28 mouse cellular contexts compared by ENCODE assay signal in the genomic region with DNA sequence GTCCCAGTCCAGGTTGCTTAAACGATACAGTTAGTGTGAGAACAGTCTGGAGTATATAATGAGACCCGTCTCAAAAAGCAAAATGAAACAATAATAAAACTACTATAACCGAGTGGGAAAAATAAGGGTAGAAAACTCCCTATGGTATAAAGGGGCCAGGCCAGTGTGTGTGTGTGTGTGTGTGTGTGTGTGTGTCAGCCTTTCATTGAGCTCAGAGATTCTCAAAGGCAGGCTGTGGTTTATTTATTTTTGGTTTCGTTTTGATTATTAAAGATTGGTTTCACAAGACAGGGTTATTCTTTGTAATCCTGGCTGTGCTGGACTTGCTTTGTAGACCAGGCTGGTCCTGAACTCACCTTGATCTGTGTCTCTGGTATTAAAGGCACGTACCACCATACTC. TPM values are rescaled to one million over a fixed set of nuclear protein-coding genes. Genes with fewer than 3 reads are reported as not detected.
DNase-seq lines count a peak whose midpoint lies in the region; ATAC-seq and TF ChIP-seq lines count a peak whose summit lies in the region.
"Had no signal": no experiment of that assay in that cellular context is flagged by ENCODE, and none has a peak within 500 bp of the region (broad histone marks: within the 10 kb centered on the region; RNA-seq: fewer than 3 reads in every experiment).

No protein-coding gene starts in this region.

- peak; percentile 51 for DNase-seq in CD4-positive helper T cell, adult 2 months (ENCODE audit: low read depth, low spot score)
- DNase-seq in CH12.LX (ENCODE audit: extremely low read depth): no peak
- DNase-seq in induced T-regulatory cell, adult 2 months (ENCODE audit: low read depth): peak; percentile 67
- DNase-seq in testis, postnatal 14 days (ENCODE audit: low spot score): no peak
- no peak for DNase-seq in layer of hippocampus, postnatal 25 days (ENCODE audit: extremely low spot score in 1 of 2, low spot score in 1 of 2)
- DNase-seq in right cerebral cortex, postnatal 14 days: no peak
- DNase-seq: adrenal gland, adult 8-10 months; adrenal gland, postnatal 25 days; B cell, adult 2 months; cerebellum, adult 11-12 months; cerebellum, adult 8-10 months; cerebellum, postnatal 10 days; cerebellum, postnatal 36 days; embryo, embryonic 11 days; gastrocnemius, postnatal 14 days; heart, adult 18-20 months; heart, postnatal 10 days; heart, postnatal 36 days had no signal

- TF ChIP-seq CTCF in CH12.LX (conservative IDR thresholded peaks at IDR 0.05 in 1 of 2, IDR thresholded peaks at IDR 0.05 in 1 of 2; ENCODE audit: low read depth in 2 of 2, low read length in 2 of 2): no peak

- TF ChIP-seq POLR2A in CH12.LX (IDR thresholded peaks at IDR 0.05; ENCODE audit: low read depth, low read length): no peak

- no peak overlapping the region for H3K27ac ChIP-seq in CH12.LX (ENCODE audit: insufficient read depth, low read depth)
- no peak overlapping the region for H3K27ac ChIP-seq in kidney, embryonic 16.5 days (ENCODE audit: low read length)
- H3K27ac ChIP-seq: forebrain, embryonic 10.5 days; forebrain, embryonic 13.5 days; heart, embryonic 15.5 days; hindbrain, embryonic 10.5 days; hindbrain, embryonic 13.5 days had no signal

- no peaks in the 10 kb centered on the region for H3K79me2 ChIP-seq in CH12.LX (replicated peaks; ENCODE audit: control insufficient read depth, extremely low read depth, insufficient read depth, poor library complexity, severe bottlenecking)

- in situ Hi-C loops in CH12.LX (cut with MboI; ENCODE audit: low pct_ligation_motif_present, low pct_unique_long_range_greater_than_20kb, low sequenced_read_pairs): no loop called here

- H3K4me2 ChIP-seq in CH12.LX (ENCODE audit: insufficient read depth, low read depth, poor library complexity, severe bottlenecking): peak overlapping the region; percentile 47
- no peak overlapping the region for H3K4me2 ChIP-seq in kidney, embryonic 16.5 days (replicated peaks; ENCODE audit: low read depth, low read length)
- H3K4me2 ChIP-seq: forebrain, embryonic 13.5 days; heart, embryonic 12.5 days; heart, embryonic 15.5 days; hindbrain, embryonic 13.5 days had no signal

- no peaks in the 10 kb centered on the region for H3K9me3 ChIP-seq in CH12.LX (replicated peaks; ENCODE audit: low read length)
- H3K9me3 ChIP-seq in kidney, embryonic 16.5 days (ENCODE audit: low read length): no peaks in the 10 kb centered on the region
- H3K9me3 ChIP-seq: forebrain, embryonic 10.5 days; forebrain, embryonic 13.5 days; heart, embryonic 12.5 days; heart, embryonic 15.5 days; hindbrain, embryonic 10.5 days; hindbrain, embryonic 13.5 days had no signal

- H3K4me1 ChIP-seq in CH12.LX (ENCODE audit: control insufficient read depth in 1 of 2, insufficient read depth in 2 of 2): peaks cover 7 to 33% of the 10 kb centered on the region in 2 experiments
- no peaks in the 10 kb centered on the region for H3K4me1 ChIP-seq in kidney, embryonic 16.5 days (ENCODE audit: insufficient read depth, low read length)
- H3K4me1 ChIP-seq: forebrain, embryonic 10.5 days; forebrain, embryonic 13.5 days; heart, embryonic 12.5 days; heart, embryonic 15.5 days; hindbrain, embryonic 10.5 days; hindbrain, embryonic 13.5 days had no signal

- H3K36me3 ChIP-seq in CH12.LX (replicated peaks in 1 of 2; ENCODE audit: control insufficient read depth in 1 of 2, insufficient read depth in 1 of 2, low read length in 1 of 2): no peaks in the 10 kb centered on the region
- no peaks in the 10 kb centered on the region for H3K36me3 ChIP-seq in kidney, embryonic 16.5 days (ENCODE audit: insufficient read depth, low read length)
- H3K36me3 ChIP-seq: forebrain, embryonic 10.5 days; heart, embryonic 12.5 days; heart, embryonic 15.5 days; hindbrain, embryonic 10.5 days; hindbrain, embryonic 13.5 days had no signal

- no peak for ATAC-seq in kidney, embryonic 16.5 days (ENCODE audit: low FRiP score, low TSS enrichment)
- ATAC-seq: forebrain, embryonic 13.5 days; forebrain, embryonic 16.5 days; hindbrain, embryonic 16.5 days; intestine, postnatal 0 days had no signal

- H3K9ac ChIP-seq in CH12.LX (ENCODE audit: insufficient read depth, low read depth): no peak overlapping the region
- H3K9ac ChIP-seq in kidney, embryonic 16.5 days (replicated peaks; ENCODE audit: low read length): no peak overlapping the region
- H3K9ac ChIP-seq: forebrain, embryonic 13.5 days; heart, embryonic 12.5 days; heart, embryonic 15.5 days; hindbrain, embryonic 13.5 days had no signal

- 86% methylated on average over 5 of the region's 5 CpGs for WGBS in kidney, embryonic 16.5 days

- no peak for TF ChIP-seq RAD21 in CH12.LX (IDR thresholded peaks at IDR 0.05; ENCODE audit: low read depth, low read length)

- dilution Hi-C loops in CH12.LX (cut with MboI; ENCODE audit: extremely low pct_ligation_motif_present, extremely low pct_unique_long_range_greater_than_20kb, low sequenced_read_pairs): no loop called here

- no peak for TF ChIP-seq EP300 in CH12.LX (IDR thresholded peaks at IDR 0.05; ENCODE audit: low read length)

- no peak overlapping the region for H3K4me3 ChIP-seq in CH12.LX (replicated peaks in 1 of 3; ENCODE audit: low read depth in 2 of 3, low read length in 2 of 3, poor library complexity in 1 of 3)
- no peak overlapping the region for H3K4me3 ChIP-seq in kidney, embryonic 16.5 days (ENCODE audit: low read length)
- H3K4me3 ChIP-seq: forebrain, embryonic 10.5 days; forebrain, embryonic 13.5 days; heart, embryonic 12.5 days; heart, embryonic 15.5 days; hindbrain, embryonic 10.5 days; hindbrain, embryonic 13.5 days had no signal

- no peaks in the 10 kb centered on the region for H3K27me3 ChIP-seq in CH12.LX (replicated peaks)
- H3K27me3 ChIP-seq in kidney, embryonic 16.5 days (ENCODE audit: insufficient read depth, low read length): no peaks in the 10 kb centered on the region
- H3K27me3 ChIP-seq: forebrain, embryonic 13.5 days; heart, embryonic 12.5 days; heart, embryonic 15.5 days; hindbrain, embryonic 13.5 days had no signal

TF ChIP-seq in CH12.LX, 34 proteins besides CTCF, POLR2A, EP300 and RAD21:
- TF ChIP-seq ZMIZ1 (IDR thresholded peaks at IDR 0.05; ENCODE audit: low read depth, low read length) (no peak), GABPA (IDR thresholded peaks at IDR 0.05; ENCODE audit: insufficient replicate concordance, low read depth, low read length) (no peak), JUND (conservative IDR thresholded peaks at IDR 0.05; ENCODE audit: low read depth, low read length) (no peak), CHD1 (IDR thresholded peaks at IDR 0.05; ENCODE audit: low read depth, low read length) (no peak), BHLHE40 (IDR thresholded peaks at IDR 0.05; ENCODE audit: low read depth, low read length) (no peak), E2F4 (IDR thresholded peaks at IDR 0.05; ENCODE audit: insufficient replicate concordance, low read depth, low read length) (no peak), TCF12 (IDR thresholded peaks at IDR 0.05; ENCODE audit: low read depth, low read length) (no peak), ELF1 (IDR thresholded peaks at IDR 0.05; ENCODE audit: low read depth, low read length) (no peak), MAZ (IDR thresholded peaks at IDR 0.05; ENCODE audit: low read depth, low read length) (no peak)

RNA-seq across cellular contexts. Expression of a gene that starts 8.7 kb away (rescaled TPM):
- total RNA-seq in CH12.LX (2012; rRNA removed) (50.1 and 50.2 TPM in 2 replicates), CH12.LX (2014; rRNA removed) (85.3 and 90.9 TPM in 2 replicates)
- polyA plus RNA-seq in CH12.LX (2012; ENCODE audit: insufficient read length, low read depth): 67.6 and 68.6 TPM in 2 replicates
- 10 to 100 TPM; 30.9 to 33.1 TPM for total RNA-seq in layer of hippocampus, postnatal 25 days (2021)
- 103 and 120 TPM in 2 replicates for polyA plus RNA-seq in kidney, embryonic 16.5 days (2015; fragmentation: Nextera tagmentation; extraction: Ambion mirVana)

Comparison
In these comparisons a context has a peak if more than half of its experiments do, and no peak if none do; other contexts are left out.
1. DNase-seq: peak in CD4-positive helper T cell, adult 2 months (single experiment) and induced T-regulatory cell, adult 2 months (single experiment); none in CH12.LX (single experiment), testis, postnatal 14 days (single experiment), layer of hippocampus, postnatal 25 days (0 of 2) and right cerebral cortex, postnatal 14 days (single experiment).